Mouse (Mus musculus) E14TG2a.4 (cell line): ENCODE measurements at regions not wholly inside any gene's neighbourhood (a gene's known extent, or its start where the extent isn't known, plus 50 kb on each side); places are given as distances from the start of the nearest gene placed in this dataset.

Experiments
- CTCF ChIP-seq: conservative IDR thresholded peaks from 2 replicates; pipeline ENCODE4 v1.5.1; 2014; ENCODE audit warnings: low read length
- NANOG ChIP-seq: IDR thresholded peaks from 2 replicates; pipeline ENCODE4 v1.6.1; 2014; ENCODE audit warnings: borderline replicate concordance, low read length, mixed read lengths
- POU5F1 ChIP-seq: IDR thresholded peaks from 2 replicates; pipeline ENCODE4 v1.6.1; 2014; ENCODE audit warnings: low read length, borderline replicate concordance

DNA sequence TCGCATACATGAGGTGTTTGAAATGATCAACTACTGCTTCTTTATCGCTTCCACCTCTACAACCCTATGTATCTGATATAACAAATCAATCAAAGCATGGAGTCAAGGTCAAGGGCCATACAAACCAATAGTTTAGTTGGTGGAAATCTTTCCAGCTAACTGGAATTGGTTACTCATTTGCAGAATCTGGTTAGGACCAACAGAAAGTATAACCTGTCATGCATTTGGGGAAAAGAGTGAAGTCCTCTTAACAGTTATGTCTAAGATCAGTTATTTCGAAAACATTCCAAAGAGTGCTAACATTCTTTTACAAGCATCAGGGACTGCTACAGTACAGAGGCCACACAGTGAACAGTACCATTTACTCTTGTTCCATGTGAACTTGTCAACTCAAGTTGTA is 204.6 kb upstream of the Got2 start:
- TF ChIP-seq CTCF (no peak), NANOG (no peak), POU5F1 (no peak)
